Mouse (Mus musculus) spleen, postnatal 36 days (tissue): ENCODE results near the gene Kcnv2.

ENCODE experiments used
- DNase-seq, 2 experiments: peaks; one replicate each; pipeline ENCODE4 v3.0.0; 2022; ENCODE audit warnings: low spot score in 2 of 2, mixed read lengths in 1 of 2

Gene Kcnv2

DNA sequence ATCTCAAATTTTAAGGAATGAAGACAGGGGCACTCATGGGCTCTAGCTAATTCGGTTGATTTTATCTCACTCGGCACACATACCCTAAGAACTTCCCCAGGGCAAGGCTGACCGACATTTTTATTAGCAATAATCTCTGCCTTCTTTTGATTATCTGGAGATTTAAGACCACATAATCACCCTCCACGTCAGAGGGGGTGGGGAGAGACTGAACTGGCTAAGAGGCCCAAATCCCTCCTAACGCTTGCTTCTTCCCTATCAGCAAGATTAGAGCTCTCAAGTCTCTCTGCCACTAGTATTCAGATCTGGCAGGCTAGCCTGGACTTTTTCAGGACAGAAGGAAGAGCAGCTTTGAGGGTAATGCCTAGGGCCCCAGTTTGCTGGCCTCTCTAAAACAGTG, at the start of gene Kcnv2:
TSS of gene Kcnv2 (plus strand) at position 308 of the 400 bp plus-strand sequence.
- DNase-seq, result no peak

DNA sequence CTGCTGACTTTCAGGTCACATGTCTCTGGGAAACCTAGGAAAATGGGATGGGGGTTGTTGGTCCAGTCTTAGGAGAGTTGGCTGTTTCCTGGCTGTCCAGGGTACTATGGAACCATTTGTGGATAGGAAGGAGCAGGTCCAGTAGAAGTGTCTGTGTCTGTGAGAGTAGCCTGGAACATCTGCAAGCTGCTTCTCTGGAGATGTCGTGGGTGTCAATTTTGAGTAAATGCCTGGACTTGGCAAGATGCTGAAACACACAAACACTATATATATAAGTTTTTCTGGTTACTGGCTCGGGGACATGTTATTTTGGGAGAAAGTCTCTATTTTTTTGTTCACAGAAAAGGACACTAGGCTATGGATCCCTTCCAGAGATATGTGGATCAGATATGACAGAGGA, 49.0 kb upstream of the Kcnv2 start:
- DNase-seq, result no peak

DNA sequence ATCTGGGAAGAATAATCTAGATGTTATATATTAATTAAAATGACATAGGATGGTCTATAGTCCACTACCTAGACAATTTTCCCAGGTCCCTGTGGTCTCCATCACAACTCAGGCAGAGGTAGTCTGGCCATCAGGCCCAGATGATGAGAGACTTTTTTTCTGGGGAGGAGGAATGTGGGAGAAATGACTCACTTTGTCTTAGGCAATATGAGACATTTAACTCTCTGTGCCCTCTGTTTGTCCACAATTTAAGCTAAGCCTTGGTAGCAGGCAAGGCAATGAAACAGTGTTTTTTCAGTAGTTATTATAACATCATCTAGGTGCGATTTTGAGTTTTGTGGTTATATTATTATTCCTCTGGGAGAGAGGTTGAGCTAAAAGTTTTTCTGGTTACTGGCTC, 48.0 kb upstream of the Kcnv2 start:
- DNase-seq, result no peak

DNA sequence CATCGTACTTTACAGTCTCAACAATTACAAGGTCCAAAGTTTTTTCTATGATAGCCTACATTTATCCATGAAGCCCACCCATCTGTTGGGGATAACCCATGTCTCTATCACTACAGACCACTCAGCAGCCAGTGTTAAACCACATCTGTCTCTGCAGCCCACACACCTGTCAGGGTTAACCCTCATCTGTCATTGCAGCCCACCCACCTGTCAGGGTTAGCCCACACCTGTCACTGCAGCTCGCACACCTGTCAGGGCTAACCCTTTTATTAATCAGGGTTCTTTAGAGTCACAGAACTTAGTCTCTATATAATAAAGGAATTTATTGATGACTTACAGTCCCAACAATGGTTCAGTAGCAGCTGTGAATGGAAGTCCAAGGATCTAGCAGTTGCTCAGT, 43.2 kb upstream of the Kcnv2 start:
- DNase-seq, result no peak

DNA sequence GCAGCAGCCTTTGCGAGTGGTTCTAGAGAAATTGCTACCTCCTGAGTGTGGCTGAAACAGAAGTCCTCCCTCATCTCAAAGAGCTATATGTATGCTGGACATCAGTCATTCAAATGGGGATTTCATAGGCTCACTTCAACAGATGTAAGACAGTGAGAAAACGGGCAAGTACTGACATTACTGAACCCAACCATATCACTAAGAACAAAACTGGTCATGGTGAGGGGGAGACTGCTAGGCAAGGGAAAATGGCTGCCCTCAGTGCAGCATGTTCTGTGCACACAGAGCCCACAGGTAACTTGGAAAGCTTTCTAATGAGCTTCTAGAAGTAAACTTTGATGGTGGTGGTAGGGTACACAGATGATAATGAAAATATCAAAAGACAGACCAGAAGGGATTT, 12.3 kb upstream of the Kcnv2 start:
- DNase-seq, result no peak

DNA sequence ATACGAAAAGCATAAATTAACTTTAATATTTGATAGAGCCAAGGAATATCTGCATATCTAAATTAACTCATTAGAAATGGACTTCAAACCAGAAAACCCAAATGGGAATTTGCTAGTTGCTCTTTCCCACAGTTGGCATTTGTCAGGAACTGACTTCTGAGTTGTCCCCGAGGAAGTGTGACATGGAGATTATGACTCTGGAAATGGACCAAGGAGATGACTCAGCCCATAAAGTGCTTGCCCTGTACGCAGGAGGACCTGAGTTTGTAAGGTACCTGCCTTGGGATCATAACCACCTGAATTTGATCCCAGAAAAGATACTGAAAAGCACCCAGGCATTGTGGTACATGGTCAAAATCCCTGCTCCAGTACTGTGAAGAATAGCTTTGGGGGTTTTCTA, 11.1 kb upstream of the Kcnv2 start:
- no peak for DNase-seq

DNA sequence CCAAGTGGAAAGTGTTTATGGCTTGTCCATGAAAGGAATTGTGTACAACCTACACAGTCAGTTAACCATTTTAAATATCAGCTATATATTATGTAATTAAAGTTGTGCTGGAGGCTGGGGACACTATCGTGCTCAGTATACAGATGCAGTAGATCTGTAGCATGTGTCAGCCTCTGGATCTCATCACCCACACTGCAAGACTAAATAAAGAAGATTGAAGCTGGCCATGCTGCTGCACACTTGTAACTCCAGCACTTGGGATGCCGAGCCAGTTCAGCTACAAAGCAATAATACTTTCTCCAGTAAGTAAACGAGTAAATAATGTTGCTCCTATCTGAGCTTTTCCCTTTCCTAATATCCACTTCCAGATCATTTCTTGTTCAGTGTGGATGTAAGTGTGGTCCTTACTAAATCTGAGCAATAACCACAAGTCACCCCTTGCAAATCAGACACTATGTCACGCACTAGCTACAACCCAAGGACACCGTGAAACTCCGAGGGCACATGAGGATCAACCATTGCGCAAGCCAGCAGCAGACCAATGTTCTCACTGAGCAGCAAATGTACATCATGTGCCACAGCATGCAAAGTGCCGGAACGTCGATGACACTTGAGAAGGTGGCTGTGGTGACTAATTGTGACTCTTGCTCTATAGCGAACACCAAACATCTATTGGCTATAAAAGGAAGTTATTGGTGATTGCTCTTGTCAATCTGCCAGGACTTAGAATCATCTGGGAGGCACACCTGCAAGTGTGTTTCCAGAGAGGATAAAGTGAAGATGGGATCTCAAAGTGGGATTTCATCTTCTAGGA, 9.9 kb upstream of the Kcnv2 start:
- no peak for DNase-seq

DNA sequence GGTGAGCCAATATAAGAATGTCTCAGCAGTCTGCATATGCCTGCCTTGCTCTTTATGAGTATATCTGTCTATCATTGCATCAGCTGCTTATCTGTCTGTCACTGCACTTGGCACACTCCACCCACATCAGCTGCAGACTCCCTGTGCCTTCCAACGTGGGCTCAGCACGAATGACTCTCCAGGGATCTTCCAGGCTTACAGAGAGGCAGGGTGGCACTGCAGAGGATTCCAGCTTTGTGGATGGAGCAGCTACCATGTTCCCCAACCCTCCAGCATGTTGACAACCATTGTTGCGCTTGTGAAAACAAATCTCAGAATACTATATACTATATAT, 9.3 kb upstream of the Kcnv2 start:
- DNase-seq, result no peak

DNA sequence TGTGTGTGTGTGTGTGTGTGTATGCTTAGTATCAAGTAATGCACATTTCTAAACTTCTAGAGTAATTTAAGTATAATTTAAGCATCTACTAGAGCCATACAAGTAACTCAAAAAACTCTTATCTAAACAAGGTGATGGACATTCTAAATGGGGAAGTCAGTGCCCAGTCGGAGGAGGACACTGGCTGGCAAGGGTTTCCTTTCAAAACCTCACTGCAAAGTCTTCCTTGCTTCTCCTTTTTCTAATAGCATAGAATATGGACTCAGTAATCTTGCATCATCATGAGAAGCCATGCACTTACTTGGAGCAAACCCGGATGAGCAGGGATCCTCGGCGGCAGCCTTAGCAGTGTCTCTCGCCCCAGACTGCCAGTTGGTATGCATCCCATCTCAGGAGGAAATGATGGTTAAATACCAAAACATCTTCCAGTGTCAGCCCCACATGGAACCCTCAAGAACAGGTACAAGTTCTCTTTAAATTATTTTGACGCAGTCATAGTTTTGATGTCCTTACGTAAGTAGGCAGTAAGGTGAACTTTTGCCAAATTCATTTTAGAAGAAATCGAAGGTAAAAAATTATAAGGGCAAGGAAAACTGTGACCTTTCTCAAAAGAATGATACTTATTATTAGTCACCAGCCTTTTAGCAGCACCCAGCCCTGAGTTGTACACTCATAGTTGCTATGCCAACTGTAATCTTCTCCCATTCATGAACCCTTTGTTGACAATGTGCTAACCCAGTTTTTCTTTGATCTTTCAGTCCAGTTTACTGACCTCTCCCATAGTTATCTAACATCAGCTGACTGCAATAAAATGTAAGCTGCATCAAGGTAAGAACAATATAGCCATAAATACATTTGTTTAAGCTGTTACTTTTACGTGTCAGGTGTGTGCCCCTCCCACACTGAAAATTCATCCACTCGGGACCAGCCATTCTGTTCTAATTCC, 5.8 kb upstream of the Kcnv2 start:
- no peak for DNase-seq

DNA sequence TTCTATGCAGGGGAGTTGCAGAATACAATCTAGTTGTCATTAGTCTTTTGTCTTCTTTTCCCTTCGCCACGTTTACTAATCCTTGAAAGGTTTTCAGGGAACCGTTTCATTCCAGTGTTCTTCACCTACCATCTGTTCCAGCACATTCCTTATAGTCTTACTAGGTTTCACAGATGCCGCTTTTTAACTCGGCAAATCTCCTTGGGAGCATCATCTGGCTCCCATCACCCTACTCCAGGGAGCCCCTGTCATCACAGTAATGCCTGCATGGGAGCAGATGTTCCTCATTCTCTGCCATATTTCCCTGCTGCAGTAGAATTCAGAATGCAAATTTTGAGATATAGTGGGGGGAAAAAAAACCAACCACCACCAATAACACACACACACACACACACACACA, 5.1 kb upstream of the Kcnv2 start:
- no peak for DNase-seq

DNA sequence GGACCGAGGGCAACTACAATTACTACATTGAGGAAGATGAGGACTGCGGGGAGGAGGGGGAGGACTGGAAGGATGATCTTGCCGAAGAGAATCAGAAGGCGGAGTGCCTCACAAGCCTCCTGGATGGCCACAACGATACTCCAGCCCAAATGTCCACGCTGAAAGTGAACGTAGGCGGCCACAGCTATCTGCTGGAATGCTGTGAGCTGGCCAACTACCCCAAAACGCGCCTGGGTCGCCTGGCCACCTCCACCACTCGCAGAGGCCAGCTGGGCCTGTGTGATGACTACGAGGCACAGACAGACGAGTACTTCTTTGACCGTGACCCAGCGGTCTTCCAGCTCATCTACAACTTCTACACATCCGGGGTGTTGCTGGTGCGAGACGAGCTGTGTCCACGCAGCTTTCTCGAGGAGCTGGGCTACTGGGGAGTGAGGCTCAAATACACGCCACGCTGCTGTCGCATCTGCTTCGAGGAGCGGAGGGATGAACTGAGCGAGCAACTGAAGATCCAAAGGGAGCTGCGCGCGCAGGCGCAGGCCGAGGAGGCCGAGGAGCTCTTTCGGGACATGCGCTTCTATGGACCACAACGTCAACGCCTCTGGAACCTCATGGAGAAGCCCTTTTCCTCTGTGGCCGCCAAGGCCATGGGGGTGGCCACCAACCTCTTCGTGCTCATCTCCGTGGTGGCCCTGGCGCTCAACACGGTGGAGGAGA, 681 bp downstream of the Kcnv2 start:
- no peak for DNase-seq

DNA sequence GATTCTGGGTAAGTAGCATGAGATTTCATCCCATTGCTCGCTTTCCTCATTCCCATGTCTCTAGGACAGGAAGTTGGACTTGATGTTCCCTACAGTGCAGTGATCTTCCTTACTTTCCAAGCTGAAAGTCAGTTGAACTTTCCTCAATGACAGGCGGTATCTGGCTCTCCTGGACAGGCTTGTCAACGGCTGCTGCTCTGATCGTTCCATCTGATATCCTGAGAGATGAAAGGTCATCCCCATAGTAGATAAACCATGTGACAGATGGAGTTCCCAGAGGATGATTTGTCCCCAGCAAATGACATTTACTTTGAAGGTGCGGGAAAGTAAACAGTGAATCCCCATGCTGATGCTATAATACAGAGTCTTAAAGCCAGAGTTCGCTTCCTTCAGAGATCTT, 3.2 kb downstream of the Kcnv2 start:
- no peak for DNase-seq

DNA sequence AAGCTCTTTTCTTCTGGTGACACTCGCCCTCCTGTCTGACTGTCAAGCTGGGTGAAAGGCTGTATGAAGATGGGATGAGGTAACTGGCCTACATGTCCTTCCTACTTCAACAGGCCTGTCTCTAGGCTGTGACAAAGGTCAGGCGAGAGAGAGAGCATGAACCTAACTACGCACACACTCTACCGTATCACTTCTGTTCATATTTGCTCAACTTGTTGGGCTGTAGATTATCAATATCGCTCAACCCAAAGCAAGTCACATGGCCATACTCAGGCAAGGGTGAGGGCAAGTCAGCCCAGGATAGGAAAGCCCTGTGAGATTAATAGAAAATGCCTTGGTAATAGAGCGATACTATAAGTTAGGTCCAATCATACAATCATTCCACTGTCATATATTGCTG, 5.2 kb downstream of the Kcnv2 start:
- DNase-seq, result no peak

DNA sequence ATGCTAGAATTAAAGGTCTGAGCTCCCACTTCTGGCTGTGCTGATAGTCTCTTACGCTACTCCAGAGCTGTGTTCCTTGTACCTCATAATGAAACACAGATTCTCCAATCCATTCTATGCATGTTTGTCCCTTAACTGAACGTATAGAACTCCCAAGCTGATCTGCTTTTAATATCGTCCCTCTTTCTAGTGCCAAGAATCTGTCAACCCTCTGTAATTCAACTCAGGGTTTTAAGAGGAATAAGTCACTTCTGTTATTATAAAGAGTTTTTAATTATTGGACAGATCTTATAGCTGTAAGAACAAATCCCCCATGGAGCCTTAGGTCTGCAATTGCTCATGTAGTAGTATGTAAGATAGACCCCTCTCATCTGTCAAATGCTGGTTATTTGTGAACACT, 5.8 kb downstream of the Kcnv2 start:
- no peak for DNase-seq

DNA sequence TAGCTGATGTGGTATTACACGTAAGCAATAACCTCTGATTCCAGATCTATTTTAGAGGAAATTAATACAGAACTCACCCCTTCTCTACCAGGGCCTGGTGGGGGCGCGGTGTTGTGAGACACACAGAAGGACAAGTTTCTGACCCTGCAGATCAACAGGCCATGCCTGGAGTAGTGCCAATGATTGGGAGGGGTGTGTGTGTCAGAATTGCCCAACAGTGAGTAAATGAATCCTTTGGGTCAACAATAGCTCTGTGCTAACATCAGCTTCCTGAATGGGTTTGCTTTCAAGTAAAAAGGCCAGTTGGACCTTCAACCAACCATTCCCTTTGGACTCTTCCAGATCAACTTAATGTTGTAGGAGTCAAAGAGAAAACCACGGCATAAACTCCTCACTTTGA, 6.3 kb downstream of the Kcnv2 start:
- no peak for DNase-seq

DNA sequence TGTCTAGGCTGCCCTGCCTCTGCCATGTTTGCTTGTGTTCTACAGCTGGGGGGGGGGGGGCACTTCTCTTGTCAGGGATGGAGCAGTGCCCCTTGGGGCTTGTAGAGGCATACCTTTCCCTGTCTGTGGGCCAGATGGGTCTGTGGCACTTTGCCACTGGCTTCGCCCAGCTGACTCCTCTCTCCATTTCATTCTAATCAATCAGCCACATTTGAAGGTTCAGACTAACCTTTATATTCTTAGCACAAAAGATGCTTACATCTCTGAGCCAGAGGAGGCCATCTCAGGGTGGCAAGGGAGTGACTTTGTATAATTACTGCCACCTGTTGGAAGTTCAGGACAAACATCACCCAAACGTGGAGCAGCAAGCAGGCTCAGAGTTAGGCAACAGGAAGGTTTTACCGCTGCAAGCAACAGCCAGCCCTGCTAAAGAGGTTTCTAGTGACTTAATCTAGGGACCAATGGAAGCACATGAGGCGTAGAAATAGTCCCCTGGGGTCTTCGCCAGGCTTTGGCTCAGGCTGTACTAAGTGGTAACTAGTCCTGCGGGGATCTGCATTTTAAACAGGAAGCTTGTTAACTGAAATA, 9.9 kb downstream of the Kcnv2 start:
- no peak for DNase-seq

DNA sequence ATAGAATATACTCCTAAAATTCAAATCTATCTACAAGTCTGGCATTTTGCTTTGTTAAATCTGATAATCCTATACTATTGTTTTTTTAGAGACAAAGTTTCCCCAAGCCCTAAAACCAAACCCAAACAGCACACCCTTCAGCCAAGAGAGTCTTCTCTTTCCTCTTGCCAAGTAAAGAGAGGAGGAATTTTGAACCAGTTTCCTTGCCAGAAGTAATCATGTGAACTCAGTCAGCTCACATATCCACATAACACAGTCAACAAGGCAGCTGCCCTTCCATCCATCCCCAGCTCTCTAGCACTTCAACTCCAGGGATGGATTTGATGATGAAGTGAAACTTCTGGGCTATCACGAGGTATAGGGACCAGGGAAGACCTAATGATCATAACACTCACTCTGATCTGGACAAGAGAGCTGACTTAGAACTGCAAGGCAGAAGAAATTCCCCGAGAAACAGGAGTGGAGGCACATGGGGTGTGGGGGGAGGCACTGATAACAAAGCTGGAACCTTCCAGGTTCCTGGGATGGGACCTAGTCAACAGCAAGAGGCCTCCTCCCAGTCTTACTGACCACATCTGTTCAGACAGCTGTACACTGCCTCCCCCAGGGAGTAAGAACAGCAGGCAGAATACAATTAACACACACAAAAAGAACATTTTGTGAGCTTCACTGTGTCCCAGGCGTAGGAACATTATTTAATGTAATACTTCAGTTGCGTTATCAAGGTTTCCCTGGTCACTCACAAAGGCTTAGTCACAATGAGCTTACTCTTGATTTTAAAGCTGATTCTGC, 13.9 kb downstream of the Kcnv2 start:
- no peak for DNase-seq

DNA sequence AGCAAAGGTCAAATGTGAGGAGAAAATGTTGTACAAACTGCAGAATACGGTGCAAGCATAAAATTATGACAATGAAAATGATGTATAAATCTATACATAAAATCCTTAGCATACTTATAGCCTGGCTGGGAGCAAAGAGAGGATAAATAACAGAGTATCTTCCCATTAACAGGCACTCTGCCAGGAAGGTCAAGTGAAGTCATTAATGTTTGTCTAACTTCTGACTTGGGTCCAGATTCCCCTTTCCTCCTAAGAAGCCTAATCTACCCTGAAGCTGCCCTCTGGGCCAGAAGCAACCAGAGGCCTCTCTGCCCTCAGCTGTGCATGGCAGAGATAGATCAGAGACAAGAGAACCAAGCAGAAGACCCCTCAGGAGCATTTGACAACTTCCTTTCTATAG, 24.1 kb downstream of the Kcnv2 start:
- DNase-seq, result no peak

DNA sequence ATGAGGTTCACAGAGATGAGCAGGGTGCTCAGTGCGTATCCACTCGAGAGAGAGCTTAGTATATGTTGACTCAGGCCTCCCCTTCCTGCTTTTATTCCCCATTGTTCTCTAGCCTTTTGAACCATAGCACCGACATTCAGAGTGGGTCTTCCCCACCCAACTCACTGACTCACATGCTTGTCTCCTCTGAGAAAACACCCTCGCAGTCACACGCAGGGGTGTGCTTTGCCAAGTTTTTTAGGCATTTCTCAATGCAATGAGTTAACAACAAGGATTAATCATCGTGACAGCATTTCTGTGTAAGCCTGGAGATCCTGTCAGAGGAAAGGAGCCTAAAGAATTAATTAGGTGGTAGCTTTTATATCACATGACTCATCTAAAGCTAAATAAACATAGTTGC, 29.3 kb downstream of the Kcnv2 start:
- DNase-seq, result no peak

DNA sequence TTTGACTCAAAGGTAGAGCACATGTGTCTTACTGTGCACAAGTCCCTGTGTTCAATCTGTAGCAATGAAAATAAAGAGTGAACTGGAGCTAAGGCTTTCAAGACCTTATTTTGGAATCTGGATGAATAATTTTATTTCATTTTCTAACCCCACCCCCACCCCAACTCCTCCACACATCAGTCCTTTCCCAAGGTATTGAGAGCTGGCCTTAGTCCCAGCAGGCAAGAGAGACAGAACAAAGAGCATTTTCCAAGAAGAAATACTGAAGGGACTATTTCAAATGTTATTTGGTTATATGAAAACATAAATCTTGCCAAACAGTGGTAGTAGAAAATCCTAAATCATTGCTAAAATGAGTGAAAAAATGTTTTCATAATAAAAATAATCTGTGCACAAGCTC, 38.0 kb downstream of the Kcnv2 start:
- DNase-seq, result no peak

DNA sequence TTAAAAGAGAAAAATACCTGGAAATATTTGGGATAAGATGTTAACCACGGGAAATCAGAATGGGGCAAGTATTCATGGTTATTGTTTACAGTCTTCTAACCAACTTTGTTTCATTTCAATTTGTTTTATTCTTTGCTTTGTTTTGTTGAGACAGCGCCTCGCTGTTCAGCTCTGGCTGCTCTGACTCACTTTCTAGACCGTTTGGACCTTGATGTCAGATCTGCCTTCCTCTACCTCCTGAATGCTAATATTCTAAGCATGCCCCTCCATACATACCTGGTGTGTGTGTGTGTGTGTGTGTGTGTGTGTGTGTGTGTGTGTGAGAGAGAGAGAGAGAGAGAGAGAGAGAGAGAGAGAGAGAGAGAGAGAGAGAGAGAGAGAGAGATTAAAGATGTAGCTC, 41.5 kb downstream of the Kcnv2 start:
- DNase-seq, result no peak
